Mouse (Mus musculus) adrenal gland, adult (tissue): ENCODE data around the gene Fam124b.
A peak's percentile ranks its signal among the peaks of the same experiment; 100 is the strongest.

Experiments used
- DNase-seq, 2 experiments: peaks; one replicate each; pipeline ENCODE4 v3.0.0; 2022 to 2023; ENCODE audit warnings: low spot score in 1 of 2; ENCODE audit not compliant: inconsistent age in 2 of 2

The Fam124b gene

GRCm38 (mm10) chr1:80218268-80218667, at the start of gene Fam124b:
TSS of gene Fam124b (minus strand) at chr1:80218473.
- no peak for DNase-seq

- no peak for DNase-seq
Observed at GRCm38 (mm10) chr1:80260443-80260842, 42.2 kb upstream of the Fam124b start.

- no peak for DNase-seq
Observed at GRCm38 (mm10) chr1:80258632-80259031, 40.4 kb upstream of the Fam124b start.

DNA sequence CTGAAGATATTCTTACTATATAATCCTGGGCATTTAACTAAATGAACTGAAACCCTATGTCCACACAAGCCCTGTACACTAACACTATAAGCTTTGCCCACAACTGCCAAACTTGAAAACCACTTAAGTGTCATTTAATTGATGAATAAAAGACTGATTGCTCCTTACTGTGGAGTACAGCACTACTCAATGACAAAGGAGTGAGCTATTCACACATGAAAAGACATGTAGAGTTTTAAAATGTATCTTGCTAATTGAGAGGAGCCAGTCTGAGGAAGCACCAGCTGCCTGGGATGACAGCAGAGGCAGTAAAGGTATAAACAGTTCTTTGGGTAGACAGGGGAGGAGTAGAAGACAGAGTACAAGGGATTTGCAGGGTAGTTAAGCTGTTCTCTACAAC, 35.0 kb upstream of the Fam124b start:
- DNase-seq, result no peak

DNA sequence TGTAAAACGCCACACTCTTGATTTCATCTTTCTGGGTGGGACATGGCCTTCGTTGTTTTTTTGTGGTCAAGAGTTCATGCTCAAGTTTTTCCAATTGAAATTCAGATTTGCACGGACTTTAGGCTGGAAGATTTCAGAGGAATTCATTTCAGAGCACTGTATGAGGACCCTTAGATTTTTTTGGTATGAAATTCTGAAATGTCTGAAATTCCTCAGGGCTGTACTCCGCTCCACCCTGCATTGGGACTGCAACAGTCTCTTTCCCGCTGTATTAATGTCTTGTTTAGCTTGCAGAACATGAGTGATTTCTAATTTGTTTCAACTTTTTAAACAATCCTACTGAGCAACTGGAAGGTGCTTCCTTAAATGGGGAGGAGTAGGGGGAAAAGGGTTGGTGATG, 32.0 kb upstream of the Fam124b start:
- DNase-seq, result no peak

DNA sequence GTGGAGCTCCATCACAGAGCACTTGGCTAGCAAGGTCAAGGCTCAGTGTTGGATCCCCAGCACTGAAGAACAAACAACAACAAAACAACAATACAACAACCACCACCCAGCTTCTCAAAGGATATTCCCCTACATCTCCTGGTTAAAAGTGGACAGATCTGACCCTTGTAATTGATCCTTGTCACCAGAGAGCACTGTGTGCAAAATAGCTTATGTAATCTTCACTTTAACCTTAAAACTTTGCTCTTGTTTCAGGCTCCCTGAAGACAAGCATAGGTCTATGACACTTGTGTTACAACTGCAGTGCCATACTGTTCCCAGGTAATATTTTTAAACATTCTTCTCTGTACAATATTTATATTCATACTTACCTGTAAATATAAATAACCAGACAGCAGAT, 28.9 kb upstream of the Fam124b start:
- DNase-seq, result no peak

DNA sequence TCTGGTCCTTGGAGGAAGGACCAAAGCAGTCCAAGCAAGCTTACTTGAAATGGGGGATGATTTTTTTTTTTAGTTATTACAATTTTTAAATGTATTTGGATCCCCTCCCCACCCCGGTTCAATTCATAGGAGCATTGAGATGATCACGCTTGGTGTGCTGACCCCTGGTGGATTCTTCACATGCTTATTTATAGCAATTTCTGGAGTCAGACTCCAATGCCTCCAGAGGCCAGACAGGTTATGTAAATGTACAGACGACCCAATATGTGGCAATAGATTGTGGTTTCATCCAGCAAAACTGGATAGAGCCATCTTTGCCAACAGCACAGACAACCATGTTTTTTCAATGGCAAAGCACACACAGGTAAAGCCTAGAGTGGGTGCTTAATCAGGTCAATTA, 25.9 kb upstream of the Fam124b start:
- no peak for DNase-seq

GRCm38 (mm10) chr1:80241579-80241978, 23.3 kb upstream of the Fam124b start:
- DNase-seq, result no peak

DNA sequence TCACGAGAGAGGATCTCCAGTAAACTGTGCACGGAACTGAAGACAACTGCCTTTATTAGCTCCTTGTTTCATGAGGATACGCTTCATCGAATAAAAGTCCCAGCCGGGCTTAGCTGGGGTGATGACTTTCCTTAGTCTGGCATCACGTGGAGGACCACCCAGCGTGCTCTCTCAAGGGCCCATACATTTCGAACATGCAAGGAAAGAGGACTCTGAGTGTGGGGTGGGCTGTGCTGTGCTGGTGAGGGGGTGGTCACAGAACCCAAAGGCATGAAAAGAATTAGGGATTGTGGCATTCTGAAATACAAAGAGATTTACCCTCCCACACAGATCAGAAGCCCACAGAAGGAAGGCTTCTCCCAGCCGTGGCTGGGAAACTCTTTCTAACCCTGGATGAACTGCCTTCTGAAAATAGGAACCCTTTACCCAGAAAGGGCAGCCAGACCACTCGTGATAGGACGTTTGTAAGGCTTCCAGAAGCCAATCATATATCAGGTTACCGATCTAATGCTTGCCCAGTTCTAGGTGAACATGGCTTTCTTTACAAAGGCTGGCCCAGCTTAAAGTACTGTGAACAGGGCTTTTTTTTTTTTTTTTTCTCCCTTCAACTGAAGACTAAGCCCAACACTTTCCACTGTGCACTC, 21.9 kb upstream of the Fam124b start:
- no peak for DNase-seq

DNA sequence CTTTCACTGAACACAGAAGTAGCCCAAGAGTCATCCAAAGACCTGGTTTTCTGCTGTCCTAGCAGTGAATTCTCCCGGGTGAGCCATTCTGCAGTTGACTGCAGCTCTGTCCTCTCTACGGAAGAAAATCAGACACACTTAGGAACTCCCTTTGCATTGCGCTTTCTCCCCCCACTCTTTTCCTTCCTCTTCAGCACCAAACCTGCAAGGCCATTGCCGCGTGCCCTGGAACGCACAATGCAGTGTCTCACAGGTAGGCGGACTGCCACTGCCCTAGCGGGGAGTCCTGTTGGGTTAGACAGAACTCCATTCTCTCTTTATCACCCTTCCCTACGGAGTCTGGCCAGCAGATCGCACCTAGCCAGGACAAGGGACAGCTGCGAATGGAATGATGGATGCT, 21.2 kb upstream of the Fam124b start:
- no peak for DNase-seq

DNA sequence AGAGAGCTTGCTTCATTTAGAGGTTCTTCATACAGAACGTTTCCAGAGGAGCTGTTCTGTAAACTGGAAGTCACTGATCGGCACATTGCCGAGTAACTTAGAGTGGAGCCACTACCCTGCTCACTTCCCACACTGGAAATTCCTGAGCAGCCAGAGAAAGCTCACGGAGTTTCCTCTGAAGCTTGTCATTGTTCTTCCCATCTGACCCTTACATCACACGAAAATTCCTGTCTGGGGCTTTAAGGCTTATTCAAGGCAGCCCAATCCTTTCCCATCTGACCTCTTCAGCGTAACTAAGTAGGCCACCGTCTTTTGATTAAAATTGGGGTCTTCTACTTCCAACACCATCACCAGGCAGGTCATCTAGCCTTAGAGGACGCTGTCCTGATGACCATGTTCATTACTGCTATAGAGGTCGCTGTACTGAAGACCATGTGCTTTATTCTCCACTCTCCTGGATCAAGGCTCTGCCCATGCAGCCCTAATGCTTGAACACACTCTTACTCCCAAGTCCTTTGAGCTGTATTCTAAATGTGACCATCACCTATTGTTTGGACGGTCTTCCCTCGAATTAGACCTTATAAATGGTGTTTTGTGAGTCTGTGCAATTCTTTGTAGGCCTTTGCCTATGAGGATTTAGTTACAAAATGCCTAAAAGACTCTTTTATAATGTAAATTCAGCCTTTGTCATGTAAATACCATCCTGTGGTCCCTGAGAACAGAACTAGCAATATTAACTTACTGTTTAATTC, 18.9 kb upstream of the Fam124b start:
- DNase-seq, result no peak

GRCm38 (mm10) chr1:80236126-80236525, 17.9 kb upstream of the Fam124b start:
- DNase-seq, result no peak

DNA sequence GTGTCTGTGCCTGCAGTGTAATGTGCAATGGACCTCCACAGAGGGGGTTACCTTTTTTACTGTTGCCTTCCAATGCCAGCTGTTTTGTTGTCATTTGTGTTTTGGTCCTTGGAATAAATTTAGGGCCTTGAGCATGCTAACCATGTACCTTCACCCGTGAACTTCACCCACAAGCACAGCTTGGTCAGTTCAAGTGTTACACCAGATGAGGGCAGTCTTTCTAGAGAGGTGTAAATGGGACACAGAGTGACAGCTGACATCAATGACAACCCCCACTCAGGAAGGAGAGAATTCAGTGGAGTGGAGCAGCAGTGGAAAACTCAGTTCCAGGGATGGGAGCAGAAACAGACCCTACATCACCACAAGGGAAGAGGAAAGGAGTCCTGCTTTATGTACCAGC, 12.3 kb upstream of the Fam124b start:
- DNase-seq, result no peak

- no peak for DNase-seq
Observed at GRCm38 (mm10) chr1:80224839-80225412, 6.7 kb upstream of the Fam124b start.

GRCm38 (mm10) chr1:80221151-80221550, 2.9 kb upstream of the Fam124b start:
- no peak for DNase-seq

DNA sequence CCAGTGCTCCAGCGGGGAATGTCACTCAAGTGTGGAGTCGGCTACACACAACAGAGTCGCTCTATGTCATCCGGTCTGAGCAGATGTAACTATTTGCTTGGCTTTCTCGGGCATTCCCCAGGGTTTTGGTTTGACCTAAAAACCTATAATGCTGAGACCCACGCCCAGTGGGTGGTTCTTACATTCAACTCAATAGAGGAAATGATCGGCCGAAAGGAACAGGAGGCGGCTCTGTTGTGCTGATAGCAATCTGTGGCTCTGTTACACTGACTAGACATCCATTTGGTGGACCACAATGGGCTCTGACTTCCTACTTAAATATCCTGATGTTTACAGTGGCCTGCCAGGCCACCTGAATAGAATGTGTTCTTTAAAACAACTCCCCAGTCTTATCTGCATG, 4.4 kb downstream of the Fam124b start:
- no peak for DNase-seq

DNA sequence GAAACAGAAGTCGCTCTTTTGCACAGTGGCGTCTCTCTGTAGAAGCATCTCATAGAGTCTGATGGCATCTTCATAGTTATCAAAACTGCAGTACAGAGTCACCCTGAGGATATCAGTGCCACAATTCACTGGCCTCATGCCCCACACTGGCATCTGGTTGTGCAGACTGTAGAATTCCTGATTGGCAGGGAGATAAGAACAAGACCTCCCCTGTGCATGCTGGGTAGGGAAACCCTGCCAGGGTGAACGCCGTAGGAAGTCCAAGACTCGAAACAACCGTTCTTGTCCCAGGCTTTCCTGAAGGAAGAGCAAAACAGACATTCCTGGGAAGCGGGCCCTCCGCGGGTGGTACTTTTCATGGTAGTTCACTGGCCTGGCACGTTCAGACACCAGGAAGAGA, 5.1 kb downstream of the Fam124b start:
- DNase-seq, result no peak

- no peak for DNase-seq
Observed at GRCm38 (mm10) chr1:80202314-80202713, 16.0 kb downstream of the Fam124b start.

DNA sequence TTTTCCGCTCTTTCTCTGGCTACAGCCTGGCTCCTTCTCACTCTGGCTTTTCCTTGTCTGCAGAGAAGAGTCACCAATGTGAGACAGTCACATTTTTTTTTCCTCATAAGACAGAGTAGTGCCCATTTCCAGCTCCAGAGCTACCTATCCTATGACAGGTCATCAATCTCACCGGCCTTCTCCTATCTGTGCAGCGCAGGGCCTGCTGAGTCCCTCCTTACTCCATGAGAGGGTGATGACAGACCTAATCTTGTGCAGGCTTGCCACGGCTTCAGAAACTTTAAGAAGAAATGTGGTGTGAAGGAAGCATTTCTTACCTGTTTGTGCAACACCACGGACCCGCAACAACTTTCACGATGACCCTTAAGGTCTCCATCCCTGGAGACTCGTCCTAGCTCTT, 25.4 kb downstream of the Fam124b start:
- no peak for DNase-seq

- no peak for DNase-seq
Observed at GRCm38 (mm10) chr1:80181414-80181805, 36.9 kb downstream of the Fam124b start.

GRCm38 (mm10) chr1:80180767-80181413, 37.4 kb downstream of the Fam124b start:
- DNase-seq, result peak; percentile 33 to 84

DNA sequence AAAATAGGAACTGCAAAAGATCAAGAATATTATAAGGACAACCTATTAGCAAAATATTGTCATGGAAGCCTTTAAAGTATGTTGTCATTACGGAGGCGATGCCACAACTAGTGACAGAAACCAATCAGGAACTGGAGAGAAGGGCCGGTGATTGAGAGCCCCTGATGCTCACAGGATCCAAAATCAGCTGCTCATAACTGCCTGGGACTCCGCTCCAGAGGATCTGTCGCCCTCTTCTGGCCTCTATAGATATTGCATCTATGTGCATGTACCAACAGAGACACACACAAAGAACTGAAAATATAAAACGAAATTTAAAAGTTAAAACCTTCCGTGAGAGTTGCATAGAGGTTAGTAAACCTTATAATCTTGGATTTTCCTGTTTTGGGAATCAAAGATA, 38.1 kb downstream of the Fam124b start:
- DNase-seq, result peak in 1 of 2 experiments; percentile 28
